Mouse (Mus musculus) midbrain, embryonic 11.5 days (tissue): Measurements from ENCODE around the gene Pelo. TPM values are rescaled to one million over a fixed set of nuclear protein-coding genes. Genes with fewer than 3 reads are reported as not detected.

Experiments
- ATAC-seq: fragments of 200-750 bp; cut with Nextera tagmentation; 2 replicates; pipeline ENCODE4 v1.8.0; 2017; ENCODE audit warnings: moderate TSS enrichment, moderate library complexity; ENCODE audit not compliant: low FRiP score
- DNase-seq: peaks from one replicate; pipeline ENCODE4 v3.0.0; 2015; ENCODE audit warnings: low spot score; ENCODE audit errors: missing footprints
- H3K27ac ChIP-seq: fragments of 300-500 bp; sonication (generic); 2 replicates; pipeline ENCODE4 v1.5.1; 2014; ENCODE audit warnings: low read depth, low read length
- H3K27me3 ChIP-seq: fragments of 300-500 bp; sonication (generic); 2 replicates; pipeline ENCODE4 v1.6.1; 2014; ENCODE audit warnings: mild to moderate bottlenecking, low read length, moderate library complexity, mixed read lengths; ENCODE audit not compliant: control insufficient read depth, insufficient read depth
- H3K36me3 ChIP-seq: fragments of 300-500 bp; sonication (generic); 2 replicates; pipeline ENCODE4 v1.6.1; 2014; ENCODE audit warnings: mild to moderate bottlenecking, low read length, moderate library complexity, mixed read lengths; ENCODE audit not compliant: control insufficient read depth, insufficient read depth
- H3K4me1 ChIP-seq: fragments of 300-500 bp; sonication (generic); 2 replicates; pipeline ENCODE4 v1.6.1; 2014; ENCODE audit warnings: low read length; ENCODE audit not compliant: control insufficient read depth, insufficient read depth
- H3K4me2 ChIP-seq: fragments of 300-500 bp; sonication (generic); 2 replicates; pipeline ENCODE4 v1.6.1; 2014; ENCODE audit warnings: mild to moderate bottlenecking, moderate library complexity
- H3K4me3 ChIP-seq: fragments of 300-500 bp; sonication (generic); 2 replicates; pipeline ENCODE4 v1.5.1; 2014; ENCODE audit warnings: low read depth, low read length
- H3K9ac ChIP-seq: fragments of 300-500 bp; sonication (generic); 2 replicates; pipeline ENCODE4 v1.6.1; 2014; ENCODE audit warnings: low read length
- H3K9me3 ChIP-seq: fragments of 300-500 bp; sonication (generic); 2 replicates; pipeline ENCODE4 v1.6.1; 2016; ENCODE audit warnings: low read length; ENCODE audit not compliant: control insufficient read depth
- WGBS: fragments of 180-500 bp; shearing (Covaris S2); extraction: QIAGEN DNeasy Blood & Tissue Kit; methylation state at CpG from one replicate; pipeline ENCODE4 v1.1.7; 2014; 5-methylcytosine and 5-hydroxymethylcytosine counted together
- polyA plus RNA-seq: library from polyadenylated mRNA; unstranded; fragments of >200 nt; fragmentation: Nextera tagmentation; extraction: Ambion mirVana; gene quantifications from 2 replicates; pipeline ENCODE4 v1.2.1, GENCODE M21; 2014

Pelo gene
- polyA plus RNA-seq, 1 experiment from 2014 or later = 6.7 TPM

DNA sequence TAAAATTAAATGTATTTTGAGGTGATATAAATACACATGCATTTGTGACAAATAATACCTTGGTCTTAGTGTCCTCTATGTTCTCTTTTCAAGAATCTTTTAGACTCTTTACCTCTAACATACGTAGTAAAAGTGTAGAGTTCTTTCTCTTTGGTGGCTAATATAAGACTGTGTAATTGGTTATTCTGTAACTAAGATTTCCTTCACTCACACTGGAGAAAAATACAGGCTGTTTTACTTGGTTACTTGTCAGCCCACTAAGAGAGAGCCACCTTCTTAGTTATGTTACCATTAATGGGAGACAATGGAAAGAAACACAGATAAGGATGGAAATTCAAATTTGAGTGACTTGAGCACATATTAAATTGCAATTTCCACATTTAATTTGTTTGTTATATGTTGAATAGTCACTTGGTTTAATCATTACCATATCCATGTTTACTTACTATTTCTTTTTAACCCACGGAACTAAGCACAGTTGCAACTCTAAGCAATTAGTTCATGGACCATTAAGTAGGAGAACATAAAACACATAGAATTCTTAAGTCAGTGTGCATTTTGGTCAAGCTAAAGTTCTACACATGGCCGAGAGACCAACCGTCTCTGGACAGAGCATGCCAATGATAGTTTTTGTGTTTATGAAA, 22.5 kb downstream of the Pelo start:
- Histone ChIP-seq H3K9ac (no peak overlapping the region), H3K9me3 (no peaks in the 10 kb centered on the region), H3K4me2 (no peak overlapping the region), H3K27ac (no peak overlapping the region), H3K36me3 (no peaks in the 10 kb centered on the region), H3K4me1 (no peaks in the 10 kb centered on the region), H3K4me3 (no peak overlapping the region), H3K27me3 (no peaks in the 10 kb centered on the region)
- 93% methylated on average over 4 of the region's 4 CpGs for WGBS
- DNase-seq (no peak), ATAC-seq (no peak)

DNA sequence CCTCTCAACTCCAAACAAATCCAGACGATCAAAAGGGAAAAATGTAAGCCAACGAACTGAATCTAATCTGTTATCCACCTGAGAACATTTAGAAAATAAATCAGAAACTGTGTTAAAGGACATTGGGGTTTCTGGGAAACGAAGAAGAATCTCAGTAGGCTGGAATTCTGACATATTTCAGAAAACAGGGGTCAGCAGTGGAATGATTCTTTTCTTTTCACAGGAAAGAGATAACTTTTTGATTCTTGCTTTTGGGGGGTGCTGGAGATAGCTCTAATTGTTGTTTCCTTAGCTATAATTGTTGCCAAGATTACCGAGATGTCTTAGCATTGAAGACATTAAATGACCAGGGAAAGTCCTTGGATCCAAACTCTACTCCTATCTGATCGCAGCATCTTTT, 32.4 kb downstream of the Pelo start:
- Histone ChIP-seq H3K27me3 (no peaks in the 10 kb centered on the region), H3K4me1 (no peaks in the 10 kb centered on the region), H3K4me3 (no peak overlapping the region), H3K9ac (no peak overlapping the region), H3K4me2 (no peak overlapping the region), H3K9me3 (no peaks in the 10 kb centered on the region), H3K27ac (no peak overlapping the region), H3K36me3 (no peaks in the 10 kb centered on the region)
- ATAC-seq = no peak
- DNase-seq = no peak
- WGBS = 89% methylated on average over 5 of the region's 5 CpGs

DNA sequence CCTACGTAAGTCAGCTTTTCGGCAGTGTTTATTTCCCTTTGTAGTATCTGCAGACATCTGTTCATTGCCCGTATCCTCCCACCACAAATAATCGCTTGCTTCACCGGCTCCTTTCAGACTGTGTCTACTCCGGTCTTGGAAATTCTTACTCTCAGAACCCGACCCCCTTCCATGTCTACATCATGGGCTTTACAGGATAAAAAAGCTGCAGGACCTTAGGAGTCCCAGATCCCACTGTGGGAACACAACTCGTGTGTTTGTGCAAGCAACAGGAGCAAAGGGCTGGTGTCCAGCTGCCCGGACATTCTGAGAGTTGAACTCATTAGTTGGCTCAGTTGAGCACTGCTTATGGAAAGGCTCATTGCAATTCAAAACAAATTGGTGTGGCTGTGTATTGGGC, 35.2 kb downstream of the Pelo start:
- H3K9me3 ChIP-seq = no peaks in the 10 kb centered on the region
- no peak overlapping the region for H3K4me2 ChIP-seq
- DNase-seq = no peak
- no peak overlapping the region for H3K9ac ChIP-seq
- H3K4me3 ChIP-seq = no peak overlapping the region
- H3K27me3 ChIP-seq = no peaks in the 10 kb centered on the region
- no peaks in the 10 kb centered on the region for H3K4me1 ChIP-seq
- WGBS = 40% methylated on average over 9 of the region's 9 CpGs
- no peak overlapping the region; the same call in 1 of the 2 replicates for H3K27ac ChIP-seq
- no peak; the same call in 1 of the 2 replicates for ATAC-seq
- H3K36me3 ChIP-seq = no peaks in the 10 kb centered on the region

DNA sequence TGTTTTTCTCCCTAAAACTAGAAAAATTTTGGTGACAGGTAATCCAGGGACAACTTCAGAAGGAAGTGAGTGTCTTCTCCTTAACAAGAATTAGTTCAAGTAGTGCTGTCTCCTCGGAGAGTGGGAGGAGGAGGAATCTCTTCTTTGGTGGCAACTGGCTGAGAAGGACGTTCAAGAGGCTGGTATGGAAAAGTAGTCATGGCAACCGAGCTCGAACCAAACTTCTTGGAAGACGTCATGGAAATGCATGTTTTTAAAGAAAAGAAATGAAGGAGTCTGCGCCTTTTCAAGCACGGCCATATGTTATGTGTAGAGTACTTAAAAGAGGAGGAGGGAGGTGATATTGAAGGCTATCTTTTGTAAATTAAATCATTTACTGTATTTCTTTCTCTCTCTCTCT, 37.4 kb downstream of the Pelo start:
- Histone ChIP-seq H3K27ac (no peak overlapping the region), H3K4me1 (no peaks in the 10 kb centered on the region), H3K4me3 (no peak overlapping the region), H3K9ac (no peak overlapping the region), H3K4me2 (no peak overlapping the region), H3K9me3 (no peaks in the 10 kb centered on the region), H3K27me3 (no peaks in the 10 kb centered on the region), H3K36me3 (no peaks in the 10 kb centered on the region)
- no peak for DNase-seq
- no peak for ATAC-seq
- 71% methylated on average over 7 of the region's 7 CpGs for whole genome bisulfite sequencing

DNA sequence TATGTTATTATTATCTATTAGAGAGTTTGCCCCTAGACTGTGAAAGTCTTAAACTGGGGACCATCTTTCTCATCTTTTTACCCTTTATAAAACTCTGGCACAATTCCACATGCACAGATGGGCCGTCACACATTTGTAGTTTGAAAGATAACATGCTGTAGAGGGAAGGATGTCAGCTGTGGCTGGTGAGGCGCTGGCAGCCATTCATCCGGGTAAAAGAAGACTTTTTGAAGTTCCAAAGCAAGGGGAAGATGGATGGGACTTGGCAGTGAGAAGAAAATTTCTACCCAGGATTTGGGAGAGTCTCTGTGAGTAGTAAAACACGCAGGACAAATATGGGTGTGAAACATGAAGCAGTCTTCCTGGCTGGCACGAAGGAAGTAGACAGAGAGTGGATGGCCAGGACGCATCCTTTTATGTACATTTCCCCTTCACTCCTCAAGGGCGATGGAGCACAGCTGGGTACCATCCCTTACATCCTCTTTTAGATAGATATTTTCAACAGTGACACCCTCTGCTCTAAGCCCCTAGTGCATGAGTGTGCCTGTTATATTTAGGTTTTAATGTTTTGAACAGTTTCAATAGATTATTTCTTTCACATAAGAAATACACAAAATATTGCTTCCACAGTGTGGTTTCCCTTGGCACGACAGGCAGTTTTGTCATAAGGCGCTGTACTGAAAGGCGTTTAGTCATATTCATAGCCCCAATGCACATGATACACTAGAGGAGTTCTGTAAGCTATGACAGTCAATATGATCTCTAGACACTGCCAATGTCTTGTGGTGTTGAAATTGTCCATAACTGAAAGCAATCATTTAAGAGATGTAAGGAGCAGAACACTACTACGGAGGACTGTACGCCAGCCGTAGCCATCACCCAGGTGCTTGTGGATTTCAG, 39.1 kb downstream of the Pelo start:
- 91% methylated on average over 13 of the region's 13 CpGs for WGBS

DNA sequence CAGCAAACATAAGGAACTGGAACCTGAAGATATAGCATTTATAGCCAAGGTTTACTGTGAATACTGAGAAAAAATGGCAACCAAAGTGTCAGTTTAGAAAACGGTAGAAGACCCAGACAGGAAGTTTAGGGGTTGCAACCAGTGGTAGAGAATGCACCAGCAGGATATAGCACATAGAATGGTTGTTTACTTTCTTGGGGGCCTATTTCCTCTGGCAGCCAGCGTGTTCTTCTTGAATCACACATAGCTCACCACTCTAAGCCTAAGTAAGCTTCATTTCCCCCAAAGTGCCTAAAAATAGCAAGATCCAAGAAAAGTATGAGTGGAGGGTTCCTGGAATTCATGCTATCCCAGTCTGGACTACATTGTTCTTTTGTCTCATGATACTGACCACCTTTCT, 47.3 kb downstream of the Pelo start:
- no peak overlapping the region for H3K27ac ChIP-seq
- 73% methylated on average over 2 of the region's 2 CpGs for WGBS
- ATAC-seq (no peak), DNase-seq (no peak)
- H3K27me3 ChIP-seq = no peaks in the 10 kb centered on the region
- H3K9ac ChIP-seq = no peak overlapping the region
- H3K4me1 ChIP-seq = no peaks in the 10 kb centered on the region
- H3K9me3 ChIP-seq = no peaks in the 10 kb centered on the region
- H3K4me3 ChIP-seq = no peak overlapping the region
- H3K36me3 ChIP-seq = no peaks in the 10 kb centered on the region
- no peak overlapping the region for H3K4me2 ChIP-seq

More for the DNA sequence above, 39.1 kb downstream of the Pelo start:
- H3K9me3 ChIP-seq = no peaks in the 10 kb centered on the region
- H3K4me3 ChIP-seq = no peak overlapping the region
- H3K9ac ChIP-seq = no peak overlapping the region
- no peaks in the 10 kb centered on the region for H3K36me3 ChIP-seq
- no peak overlapping the region for H3K27ac ChIP-seq
- no peak for ATAC-seq
- H3K4me2 ChIP-seq = no peak overlapping the region
- no peaks in the 10 kb centered on the region for H3K4me1 ChIP-seq
- no peak for DNase-seq
- H3K27me3 ChIP-seq = no peaks in the 10 kb centered on the region

Other genes with a start within 250 kb of the Pelo start
- 0.86 and 1.0 TPM in 2 replicates for gene Itga2, start 158.1 kb downstream of the Pelo start, polyA plus RNA-seq
- gene Gm49395, start 11.7 kb upstream of the Pelo start, polyA plus RNA-seq = 3.2 and 3.6 TPM in 2 replicates
- 5.4 and 6.3 TPM in 2 replicates for gene Itga1, start 11.8 kb upstream of the Pelo start, polyA plus RNA-seq